Mouse (Mus musculus) MEL-GATA-1-ER (cell line): Measurements from ENCODE around the gene Agap1.

Experiments
- DNase-seq: peaks from one replicate; pipeline ENCODE4 v3.0.0-alpha.2; 2012; ENCODE audit warnings: low read depth; ENCODE audit errors: extremely low read depth

The Agap1 gene

GRCm38 (mm10) chr1:89930551-89930950 lies 475.9 kb downstream of the Agap1 start:
- no peak for DNase-seq

GRCm38 (mm10) chr1:89931120-89931519 lies 476.5 kb downstream of the Agap1 start, which contains the start of gene Gbx2:
Gbx2 (minus strand) TSS chr1:89931179.
- no peak for DNase-seq

- DNase-seq, result no peak
Measured at GRCm38 (mm10) chr1:89932021-89932423, 477.4 kb downstream of the Agap1 start.

- no peak for DNase-seq
Measured at GRCm38 (mm10) chr1:89932616-89933015, 478.0 kb downstream of the Agap1 start.

DNA sequence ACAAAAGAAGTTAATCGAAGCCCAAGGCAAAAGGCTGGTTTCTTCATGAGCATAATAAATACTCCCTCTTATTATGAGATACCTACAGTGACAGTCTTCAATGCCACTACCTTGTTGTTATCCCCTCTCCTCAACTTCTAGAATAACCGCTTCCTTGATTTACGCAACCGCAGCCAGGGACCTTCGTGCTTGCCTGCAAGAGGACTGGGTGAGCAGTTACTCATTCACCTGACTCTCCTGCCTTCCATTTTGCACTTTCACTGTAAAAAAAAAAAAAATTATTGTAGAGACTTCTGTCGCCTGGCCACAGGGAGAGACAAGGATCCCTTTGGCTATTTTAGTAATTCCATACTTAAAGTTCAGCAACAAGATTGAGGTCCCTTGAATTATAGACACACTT lies 478.4 kb downstream of the Agap1 start:
- no peak for DNase-seq

- DNase-seq, result no peak
Measured at GRCm38 (mm10) chr1:89933786-89934185, 479.2 kb downstream of the Agap1 start.

DNA sequence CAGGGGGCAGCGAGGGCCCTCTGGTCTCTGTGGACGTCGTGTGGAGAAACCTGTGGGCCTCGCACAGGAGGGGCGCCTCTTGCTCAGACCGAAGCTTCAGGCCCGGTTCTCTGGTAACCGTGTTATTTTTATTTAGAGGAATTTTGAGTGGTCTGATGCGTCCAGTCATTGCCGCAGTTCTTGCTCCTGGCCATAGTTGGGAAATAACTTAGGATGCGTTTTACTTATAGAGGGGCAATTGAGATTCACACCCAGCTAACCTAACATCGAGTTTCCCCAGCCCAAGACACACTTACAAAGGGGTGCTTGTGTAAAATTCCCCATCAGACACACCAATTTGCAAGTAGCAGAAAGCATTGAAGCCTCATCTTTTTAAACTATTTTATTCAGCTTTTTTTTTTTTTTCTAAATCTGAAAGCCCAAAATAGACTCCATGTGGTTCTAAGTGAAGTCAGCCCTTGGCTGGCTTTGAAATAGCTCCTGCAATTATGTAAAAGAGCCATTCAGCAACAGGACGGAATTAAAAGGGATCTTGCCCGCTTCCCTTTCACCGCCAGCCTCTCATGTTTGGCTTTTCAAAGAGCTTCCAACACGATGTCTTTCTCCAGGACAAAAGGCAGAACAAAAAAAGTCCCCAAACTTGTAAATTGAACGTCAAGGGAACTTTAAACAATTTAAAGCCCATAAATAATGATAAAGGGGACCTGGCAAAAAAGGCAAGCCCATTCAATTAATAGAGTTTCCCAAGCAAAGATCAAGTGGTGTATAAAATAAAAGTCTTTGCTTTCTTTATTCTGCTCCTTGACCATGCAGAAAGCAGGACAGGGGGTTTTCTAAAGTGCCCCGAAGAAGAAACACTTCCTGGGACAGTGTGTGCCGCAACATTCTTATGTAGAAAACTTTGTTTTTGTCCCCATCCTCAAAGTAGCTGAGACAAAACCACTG lies 480.0 kb downstream of the Agap1 start:
- DNase-seq, result no peak

DNA sequence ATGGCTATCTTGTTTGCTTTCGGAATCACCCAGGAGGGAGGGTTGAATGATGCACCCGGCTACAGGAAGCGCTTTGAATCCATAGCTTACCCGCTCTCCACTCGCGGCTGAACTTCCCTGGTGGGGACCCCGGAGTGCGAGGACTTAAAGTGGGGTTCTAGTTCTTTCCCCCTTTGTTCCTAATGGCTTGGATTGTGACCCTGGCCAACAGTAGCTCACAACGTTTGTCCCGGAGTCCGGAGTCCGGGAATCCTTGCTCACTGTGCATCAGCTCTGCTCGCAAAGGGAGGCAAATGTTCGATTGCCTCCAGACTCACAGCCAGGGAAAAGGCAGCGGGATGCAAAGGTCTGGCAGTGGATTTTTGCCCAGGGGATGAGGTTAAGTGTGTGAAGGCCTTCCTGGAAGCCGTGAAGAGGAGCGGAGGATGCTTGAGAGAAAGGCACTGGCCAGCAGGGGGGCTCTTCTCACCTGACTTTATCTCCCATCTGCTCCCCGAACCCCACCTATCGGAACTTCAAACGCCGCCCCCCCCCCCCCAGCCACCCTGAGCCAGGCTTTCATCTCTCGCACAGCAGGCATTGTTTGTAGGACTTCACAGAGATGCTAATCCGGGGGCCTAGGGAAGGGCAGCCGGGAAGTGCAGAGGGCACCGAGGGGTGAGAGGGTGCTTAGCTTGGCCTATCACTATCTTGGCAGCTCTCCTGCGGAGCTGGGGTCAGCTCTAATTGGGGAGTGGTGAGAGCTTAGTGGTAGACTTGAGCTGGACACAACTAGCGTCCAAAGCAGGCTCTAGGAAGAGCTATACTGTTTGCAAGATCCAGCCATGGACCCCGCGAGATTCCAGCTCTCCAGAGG lies 481.1 kb downstream of the Agap1 start:
- no peak for DNase-seq

- no peak for DNase-seq
Measured at GRCm38 (mm10) chr1:89938884-89939595, 484.4 kb downstream of the Agap1 start.

DNA sequence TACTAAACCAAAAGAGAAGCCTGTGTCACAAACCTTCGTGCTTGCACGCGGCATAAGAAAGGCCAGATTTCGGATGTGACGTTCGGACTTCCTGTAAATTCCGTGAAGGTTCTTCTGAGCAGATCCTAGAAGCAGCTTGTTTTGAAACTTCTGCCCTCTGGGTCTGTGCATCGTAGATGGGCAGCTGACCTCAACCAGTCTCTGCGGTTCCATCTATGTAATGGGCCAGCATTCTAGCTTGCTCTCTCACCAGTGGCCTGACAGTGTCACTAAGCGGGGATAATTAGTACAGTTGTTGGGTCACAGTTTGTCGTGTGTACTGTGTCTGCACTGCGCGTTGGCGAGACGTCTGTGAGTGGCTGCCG lies 485.0 kb downstream of the Agap1 start:
- no peak for DNase-seq

DNA sequence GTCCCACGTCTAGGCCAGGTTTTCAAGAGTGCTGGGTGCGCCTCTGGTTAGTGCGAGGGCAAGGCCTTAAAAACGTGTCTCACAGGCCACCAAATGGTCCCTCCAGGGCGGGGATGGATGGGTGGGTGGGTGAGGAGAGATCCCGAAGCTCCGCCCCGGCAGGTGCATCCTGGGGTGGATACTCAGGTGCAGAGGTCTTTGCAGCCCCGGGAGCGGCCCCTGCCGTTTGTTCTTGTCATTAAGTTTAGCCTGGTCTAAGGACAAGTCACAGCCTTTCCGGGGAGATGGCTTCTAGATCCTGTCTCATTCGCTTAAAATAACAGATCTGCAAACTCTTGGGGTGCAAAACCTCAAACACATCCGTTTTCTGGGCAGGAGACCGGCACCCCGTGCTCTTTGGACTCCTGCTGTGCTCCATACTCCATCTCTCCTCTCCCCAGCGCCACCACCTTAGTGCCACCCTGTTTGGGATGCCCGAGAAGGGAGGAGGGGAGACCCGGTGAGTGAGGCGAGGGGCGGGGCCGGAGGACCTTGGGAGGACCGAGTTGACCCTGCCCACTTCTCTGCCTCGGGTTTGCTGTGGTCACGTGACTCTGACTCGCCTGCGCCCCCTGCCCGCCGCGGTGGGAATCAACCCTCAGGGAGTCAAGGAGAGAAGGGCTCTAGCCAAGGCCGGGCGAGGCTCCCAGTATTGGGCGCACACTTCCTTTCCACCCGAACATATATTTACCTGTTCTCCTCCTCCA lies 485.5 kb downstream of the Agap1 start:
- no peak for DNase-seq

- no peak for DNase-seq
Measured at GRCm38 (mm10) chr1:89940961-89941524, 486.4 kb downstream of the Agap1 start.

DNA sequence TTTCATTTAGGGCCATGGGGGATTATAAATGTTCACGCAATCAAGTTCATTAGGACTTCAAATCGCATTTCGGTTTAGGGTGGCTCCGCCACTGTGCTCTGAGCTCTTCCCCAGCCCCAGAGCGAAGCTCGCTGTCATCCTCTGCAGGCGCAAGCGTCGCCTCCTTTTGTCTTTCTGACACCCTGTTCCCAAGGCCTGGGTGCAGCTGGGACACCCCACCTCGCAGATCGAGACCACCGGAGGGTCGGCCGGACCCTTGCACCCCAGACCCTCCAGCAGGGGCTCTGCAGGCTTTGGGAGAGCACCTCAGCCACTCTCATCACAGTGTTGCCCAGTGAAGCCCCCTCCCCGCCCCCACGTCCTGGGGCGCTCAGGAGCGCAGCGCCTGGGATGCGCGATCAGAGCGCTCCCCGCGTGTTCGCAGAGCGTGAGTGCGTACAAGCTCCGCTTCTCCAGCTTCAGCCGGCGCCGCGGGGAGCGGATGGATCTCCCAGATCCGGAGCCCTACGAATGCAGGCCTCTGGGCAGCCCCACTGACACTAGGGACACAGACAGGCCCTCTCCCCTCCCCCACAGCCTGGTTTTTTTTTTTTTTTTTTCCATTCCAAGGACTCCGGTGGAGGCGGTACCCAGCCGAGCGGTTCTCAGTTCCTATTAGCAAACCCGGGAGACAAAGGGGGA lies 487.2 kb downstream of the Agap1 start:
- DNase-seq, result no peak

DNA sequence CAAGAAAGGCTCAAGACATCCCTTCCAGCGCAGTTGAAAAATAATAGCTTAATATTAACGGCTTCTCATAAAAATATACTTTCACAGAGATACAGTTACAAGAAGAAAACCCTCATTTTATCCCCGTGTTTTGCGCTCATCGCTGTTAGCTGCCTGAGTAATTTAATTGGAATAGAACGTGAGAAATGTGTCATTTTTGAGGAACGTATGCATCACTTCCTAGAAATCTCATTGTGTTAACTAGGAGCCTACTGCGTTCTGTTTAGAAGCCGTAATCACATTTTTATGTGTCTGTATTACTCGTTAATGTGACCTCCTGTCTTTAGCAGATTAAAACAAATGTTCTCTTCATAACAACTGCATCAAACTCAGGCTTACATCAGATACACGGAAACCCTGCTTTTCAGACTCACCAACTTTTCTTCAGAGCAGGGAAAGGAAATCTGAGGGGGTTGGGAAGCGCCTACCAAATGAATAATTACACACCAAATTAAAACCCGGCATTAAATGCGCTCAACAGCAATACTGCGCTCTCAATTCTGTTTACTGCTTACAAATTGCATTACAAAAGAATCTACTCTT lies 487.9 kb downstream of the Agap1 start:
- no peak for DNase-seq

DNA sequence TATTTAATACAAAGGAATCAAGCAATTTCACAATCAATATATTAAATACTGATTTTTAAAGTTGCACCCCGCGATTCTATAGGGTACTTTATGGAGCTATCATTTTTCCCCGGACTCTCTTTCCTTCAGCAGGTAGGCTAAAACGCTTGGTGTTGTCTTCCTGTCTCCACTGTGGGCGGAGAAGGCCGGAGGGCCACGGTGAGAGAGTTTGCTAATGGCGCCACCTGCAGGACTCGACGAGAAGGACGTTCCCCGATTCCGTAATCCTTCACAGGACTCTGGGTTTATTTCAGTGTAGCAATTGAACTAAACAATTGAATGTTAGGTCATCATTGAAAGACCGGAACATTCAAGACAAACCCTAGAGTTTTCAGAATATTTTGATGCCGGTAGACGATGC lies 488.6 kb downstream of the Agap1 start:
- DNase-seq, result no peak
